Mouse (Mus musculus) lung, postnatal 0 days (tissue): Measurements from ENCODE around the gene Slc35e3.

Source experiments
- CTCF ChIP-seq: IDR thresholded peaks from 2 replicates; pipeline ENCODE4 v1.5.1; 2016; ENCODE audit warnings: antibody characterized with exemption, mild to moderate bottlenecking
- EP300 ChIP-seq: IDR thresholded peaks from 2 replicates; pipeline ENCODE4 v1.6.1; 2016; ENCODE audit warnings: antibody characterized with exemption, mild to moderate bottlenecking, control low read depth

DNA sequence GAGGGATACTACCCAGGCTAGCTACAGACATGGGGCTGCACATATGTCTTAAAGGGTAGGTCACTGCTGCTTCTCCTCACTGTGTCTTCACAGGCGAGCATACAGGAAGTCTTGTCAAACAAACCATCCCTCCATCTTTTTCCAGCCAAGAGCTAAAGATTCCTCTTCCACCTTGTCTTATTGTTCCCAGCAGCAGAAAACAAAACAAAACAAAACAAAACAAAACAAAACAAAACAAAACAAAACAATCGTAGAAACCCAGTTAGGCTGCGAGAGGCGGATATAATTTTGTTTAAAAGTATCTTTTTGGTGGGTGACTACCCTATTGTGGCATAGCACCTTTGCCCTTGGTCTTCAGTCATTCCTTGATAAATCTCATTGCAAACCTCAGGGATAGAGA is 3.5 kb downstream of the Slc35e3 start:
- TF ChIP-seq CTCF: no peak
- no peak for TF ChIP-seq EP300
